Mouse (Mus musculus): ENCODE measurements at regions not wholly inside any gene's neighbourhood (a gene's known extent, or its start where the extent isn't known, plus 50 kb on each side); places are given as distances from the start of the nearest gene placed in this dataset.

- H3K27me3 ChIP-seq (ENCODE audit: insufficient read depth, low read length): no peaks in the 10 kb centered on the region
- TF ChIP-seq CTCF (IDR thresholded peaks at IDR 0.05; ENCODE audit: low read depth, low read length) (no peak), POLR2AphosphoS5 (IDR thresholded peaks at IDR 0.05; ENCODE audit: insufficient replicate concordance, low read depth, low read length) (no peak), GATA2 (IDR thresholded peaks at IDR 0.05; ENCODE audit: borderline replicate concordance, low read depth, low read length) (no peak), TAL1 (conservative IDR thresholded peaks at IDR 0.05; ENCODE audit: low read depth, low read length) (no peak), GATA1 (IDR thresholded peaks at IDR 0.05; ENCODE audit: borderline replicate concordance, low read length) (no peak)
- H3K36me3 ChIP-seq (replicated peaks): no peaks in the 10 kb centered on the region
- peaks cover 34% of the 10 kb centered on the region for H3K9me3 ChIP-seq (replicated peaks)
- no peaks in the 10 kb centered on the region for H3K4me1 ChIP-seq (ENCODE audit: insufficient read depth, low read depth, low read length)
- no peak overlapping the region for H3K4me3 ChIP-seq (ENCODE audit: low read depth, low read length)
- DNase-seq (ENCODE audit: low spot score) (no peak), ATAC-seq (ENCODE audit: extremely low read depth, insufficient number of reproducible peaks, low FRiP score, poor library complexity, severe bottlenecking) (no peak)
Observed at GRCm38 (mm10) chr8:35112591-35113265, 652.9 kb upstream of the Gm19410 start.

GRCm38 (mm10) chr8:35114031-35114430 lies 651.6 kb upstream of the Gm19410 start:
- Histone ChIP-seq H3K36me3 (replicated peaks) (no peaks in the 10 kb centered on the region), H3K9me3 (replicated peaks) (peaks cover 38% of the 10 kb centered on the region), H3K4me1 (ENCODE audit: insufficient read depth, low read depth, low read length) (no peaks in the 10 kb centered on the region), H3K4me3 (ENCODE audit: low read depth, low read length) (no peak overlapping the region), H3K27me3 (ENCODE audit: insufficient read depth, low read length) (no peaks in the 10 kb centered on the region)
- DNase-seq (ENCODE audit: low spot score) (no peak), ATAC-seq (ENCODE audit: extremely low read depth, insufficient number of reproducible peaks, low FRiP score, poor library complexity, severe bottlenecking) (no peak)
- TF ChIP-seq POLR2AphosphoS5 (IDR thresholded peaks at IDR 0.05; ENCODE audit: insufficient replicate concordance, low read depth, low read length) (no peak), GATA1 (IDR thresholded peaks at IDR 0.05; ENCODE audit: borderline replicate concordance, low read length) (no peak), TAL1 (conservative IDR thresholded peaks at IDR 0.05; ENCODE audit: low read depth, low read length) (no peak), CTCF (IDR thresholded peaks at IDR 0.05; ENCODE audit: low read depth, low read length) (no peak), GATA2 (IDR thresholded peaks at IDR 0.05; ENCODE audit: borderline replicate concordance, low read depth, low read length) (no peak)

GRCm38 (mm10) chr8:35120612-35121011 lies 645.0 kb upstream of the Gm19410 start:
- ATAC-seq (ENCODE audit: extremely low read depth, insufficient number of reproducible peaks, low FRiP score, poor library complexity, severe bottlenecking) (no peak), DNase-seq (ENCODE audit: low spot score) (no peak)
- no peaks in the 10 kb centered on the region for H3K36me3 ChIP-seq (replicated peaks)
- no peaks in the 10 kb centered on the region for H3K4me1 ChIP-seq (ENCODE audit: insufficient read depth, low read depth, low read length)
- no peak overlapping the region for H3K4me3 ChIP-seq (ENCODE audit: low read depth, low read length)
- no peak for TF ChIP-seq TAL1 (conservative IDR thresholded peaks at IDR 0.05; ENCODE audit: low read depth, low read length)
- TF ChIP-seq POLR2AphosphoS5 (IDR thresholded peaks at IDR 0.05; ENCODE audit: insufficient replicate concordance, low read depth, low read length): no peak
- no peak for TF ChIP-seq CTCF (IDR thresholded peaks at IDR 0.05; ENCODE audit: low read depth, low read length)
- TF ChIP-seq GATA2 (IDR thresholded peaks at IDR 0.05; ENCODE audit: borderline replicate concordance, low read depth, low read length): no peak
- TF ChIP-seq GATA1 (IDR thresholded peaks at IDR 0.05; ENCODE audit: borderline replicate concordance, low read length): no peak
- H3K9me3 ChIP-seq (replicated peaks): peaks cover 31% of the 10 kb centered on the region
- no peaks in the 10 kb centered on the region for H3K27me3 ChIP-seq (ENCODE audit: insufficient read depth, low read length)

- Histone ChIP-seq H3K9me3 (replicated peaks) (peaks cover 31% of the 10 kb centered on the region), H3K4me3 (ENCODE audit: low read depth, low read length) (no peak overlapping the region), H3K36me3 (replicated peaks) (no peaks in the 10 kb centered on the region), H3K4me1 (ENCODE audit: insufficient read depth, low read depth, low read length) (no peaks in the 10 kb centered on the region), H3K27me3 (ENCODE audit: insufficient read depth, low read length) (no peaks in the 10 kb centered on the region)
- no peak for ATAC-seq (ENCODE audit: extremely low read depth, insufficient number of reproducible peaks, low FRiP score, poor library complexity, severe bottlenecking)
- no peak for DNase-seq (ENCODE audit: low spot score)
- no peak for TF ChIP-seq GATA1 (IDR thresholded peaks at IDR 0.05; ENCODE audit: borderline replicate concordance, low read length)
- no peak for TF ChIP-seq POLR2AphosphoS5 (IDR thresholded peaks at IDR 0.05; ENCODE audit: insufficient replicate concordance, low read depth, low read length)
- no peak for TF ChIP-seq CTCF (IDR thresholded peaks at IDR 0.05; ENCODE audit: low read depth, low read length)
- no peak for TF ChIP-seq TAL1 (conservative IDR thresholded peaks at IDR 0.05; ENCODE audit: low read depth, low read length)
- no peak for TF ChIP-seq GATA2 (IDR thresholded peaks at IDR 0.05; ENCODE audit: borderline replicate concordance, low read depth, low read length)
Observed at GRCm38 (mm10) chr8:35121084-35121483, 644.5 kb upstream of the Gm19410 start.

GRCm38 (mm10) chr8:35123196-35123621 lies 642.4 kb upstream of the Gm19410 start:
- TF ChIP-seq CTCF (IDR thresholded peaks at IDR 0.05; ENCODE audit: low read depth, low read length) (no peak), POLR2AphosphoS5 (IDR thresholded peaks at IDR 0.05; ENCODE audit: insufficient replicate concordance, low read depth, low read length) (no peak), GATA1 (IDR thresholded peaks at IDR 0.05; ENCODE audit: borderline replicate concordance, low read length) (no peak)
- DNase-seq (ENCODE audit: low spot score) (no peak), ATAC-seq (ENCODE audit: extremely low read depth, insufficient number of reproducible peaks, low FRiP score, poor library complexity, severe bottlenecking) (no peak)
- Histone ChIP-seq H3K36me3 (replicated peaks) (no peaks in the 10 kb centered on the region), H3K9me3 (replicated peaks) (peaks cover 28% of the 10 kb centered on the region), H3K4me3 (ENCODE audit: low read depth, low read length) (no peak overlapping the region), H3K4me1 (ENCODE audit: insufficient read depth, low read depth, low read length) (no peaks in the 10 kb centered on the region), H3K27me3 (ENCODE audit: insufficient read depth, low read length) (no peaks in the 10 kb centered on the region)

DNA sequence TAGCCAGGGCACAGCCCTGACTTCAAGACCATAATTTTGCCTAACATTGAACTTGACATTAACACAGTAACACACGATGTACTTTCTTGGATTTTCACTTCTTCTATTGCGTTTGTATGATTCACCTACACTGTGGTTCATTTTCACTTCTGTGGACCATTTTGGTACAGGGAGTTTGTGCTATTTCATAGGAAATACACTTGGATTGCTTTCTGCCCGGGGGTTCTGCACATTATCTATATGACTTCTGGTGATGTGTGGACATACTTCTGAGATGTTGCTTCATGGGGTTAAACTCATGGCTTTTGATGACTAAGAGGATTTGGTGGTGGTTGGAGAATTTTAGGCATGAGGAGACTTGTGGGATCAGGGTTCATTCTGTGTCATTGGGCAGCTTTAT lies 640.4 kb upstream of the Gm19410 start:
- ATAC-seq (ENCODE audit: extremely low read depth, insufficient number of reproducible peaks, low FRiP score, poor library complexity, severe bottlenecking) (no peak), DNase-seq (ENCODE audit: low spot score) (no peak)
- Histone ChIP-seq H3K36me3 (replicated peaks) (no peaks in the 10 kb centered on the region), H3K9me3 (replicated peaks) (peaks cover 25% of the 10 kb centered on the region), H3K4me3 (ENCODE audit: low read depth, low read length) (no peak overlapping the region), H3K4me1 (ENCODE audit: insufficient read depth, low read depth, low read length) (no peaks in the 10 kb centered on the region), H3K27me3 (ENCODE audit: insufficient read depth, low read length) (no peaks in the 10 kb centered on the region)
- TF ChIP-seq TAL1 (conservative IDR thresholded peaks at IDR 0.05; ENCODE audit: low read depth, low read length): no peak
- TF ChIP-seq POLR2AphosphoS5 (IDR thresholded peaks at IDR 0.05; ENCODE audit: insufficient replicate concordance, low read depth, low read length): no peak
- TF ChIP-seq GATA2 (IDR thresholded peaks at IDR 0.05; ENCODE audit: borderline replicate concordance, low read depth, low read length): no peak
- TF ChIP-seq GATA1 (IDR thresholded peaks at IDR 0.05; ENCODE audit: borderline replicate concordance, low read length): no peak
- no peak for TF ChIP-seq CTCF (IDR thresholded peaks at IDR 0.05; ENCODE audit: low read depth, low read length)

Data from G1E (cell line).